In the genomic region with DNA sequence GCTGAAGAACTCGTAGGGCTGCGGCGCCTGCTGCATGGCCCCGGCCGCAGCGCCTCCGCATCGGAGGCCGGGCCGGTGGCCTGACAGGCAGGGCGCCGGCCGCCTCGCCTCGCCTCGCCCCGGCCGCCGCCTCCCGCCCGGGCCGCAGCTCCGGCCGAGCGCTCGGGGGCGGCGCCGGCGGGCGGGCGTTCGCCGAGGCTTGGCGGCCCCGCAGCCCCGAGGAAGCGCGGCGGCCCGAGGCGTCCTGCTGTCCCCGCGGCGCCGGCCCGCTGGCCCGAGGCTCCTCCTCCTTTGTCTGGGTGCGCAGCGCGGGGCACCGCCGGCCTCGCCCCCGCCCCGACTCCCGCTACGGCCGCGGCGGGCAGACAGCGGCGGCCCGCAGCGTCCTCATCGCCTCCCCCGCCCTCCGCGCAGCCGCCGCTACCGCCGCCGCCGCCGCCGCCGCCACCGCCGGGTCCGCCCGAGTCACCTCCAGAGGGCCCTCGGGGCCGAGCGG, we compare ENCODE assay signal across 8 mouse cellular contexts. TPM values are rescaled to one million over a fixed set of nuclear protein-coding genes. Genes with fewer than 3 reads are reported as not detected.
A peak's percentile ranks its signal among the peaks of the same experiment; 100 is the strongest.
DNase-seq lines count a peak whose midpoint lies in the region; ATAC-seq and TF ChIP-seq lines count a peak whose summit lies in the region.

A gene (minus strand): TSS at position 287 of the 496 bp plus-strand sequence.

- H3K36me3 ChIP-seq in ES-E14 (ENCODE audit: control insufficient read depth, insufficient read depth, low read length, poor library complexity, severe bottlenecking): no peaks in the 10 kb centered on the region
- H3K36me3 ChIP-seq in forebrain, embryonic 15.5 days: no peaks in the 10 kb centered on the region
- H3K36me3 ChIP-seq in liver, embryonic 16.5 days (ENCODE audit: control insufficient read depth, insufficient read depth): no peaks in the 10 kb centered on the region
- no peaks in the 10 kb centered on the region for H3K36me3 ChIP-seq in neural tube, embryonic 11.5 days (ENCODE audit: control insufficient read depth, insufficient read depth, low read length)

- H3K27ac ChIP-seq in ES-E14 (ENCODE audit: insufficient read depth, low read depth, low read length, poor library complexity, severe bottlenecking): 0 out of 2 replicates have a peak within 1 kb of the TSS, but pooled peaks have one; percentile 7
- peak within 1 kb of the TSS; percentile 89 for H3K27ac ChIP-seq in brown adipose tissue, adult 24 weeks (replicated peaks; ENCODE audit: low read depth, low read length)
- H3K27ac ChIP-seq in forebrain, embryonic 15.5 days (replicated peaks): peak within 1 kb of the TSS; percentile 95
- peak within 1 kb of the TSS; percentile 97 for H3K27ac ChIP-seq in liver, embryonic 16.5 days (ENCODE audit: low read length)
- H3K27ac ChIP-seq in neural tube, embryonic 11.5 days (ENCODE audit: low read depth, low read length): peak within 1 kb of the TSS; percentile 97

- 1% methylated on average over 43 of the region's 85 CpGs for WGBS in forebrain, embryonic 15.5 days
- WGBS in liver, embryonic 16.5 days (ENCODE audit: insufficient replicate concordance): 0% methylated on average over 50 of the region's 85 CpGs
- WGBS in neural tube, embryonic 11.5 days: under 1% methylated on average over 63 of the region's 85 CpGs

- peak within 1 kb of the TSS; percentile 82 for H3K9ac ChIP-seq in ES-E14 (ENCODE audit: insufficient read depth, low read depth, low read length, poor library complexity, severe bottlenecking)
- peak within 1 kb of the TSS; percentile 94 for H3K9ac ChIP-seq in forebrain, embryonic 15.5 days (replicated peaks)
- peak within 1 kb of the TSS; percentile 98 for H3K9ac ChIP-seq in liver, embryonic 16.5 days (ENCODE audit: low read depth, low read length)
- H3K9ac ChIP-seq in neural tube, embryonic 11.5 days (ENCODE audit: low read length): peak within 1 kb of the TSS; percentile 97

- peak within 1 kb of the TSS; percentile 98 for H3K4me3 ChIP-seq in ES-E14 (ENCODE audit: insufficient read depth in 1 of 2, low read depth in 1 of 2, low read length in 2 of 2, poor library complexity in 1 of 2, severe bottlenecking in 1 of 2)
- peak within 1 kb of the TSS; percentile 99 for H3K4me3 ChIP-seq in brown adipose tissue, adult 24 weeks (ENCODE audit: insufficient read depth, low read depth, low read length)
- peak within 1 kb of the TSS; percentile 100 for H3K4me3 ChIP-seq in forebrain, embryonic 15.5 days
- H3K4me3 ChIP-seq in liver, embryonic 16.5 days (ENCODE audit: low read depth, low read length): peak within 1 kb of the TSS; percentile 98
- H3K4me3 ChIP-seq in neural tube, embryonic 11.5 days (ENCODE audit: low read depth, low read length): peak within 1 kb of the TSS; percentile 73

- DNase-seq in ES-E14 (ENCODE audit: low read depth, low spot score): no peak
- peak; percentile 72 to 81 for DNase-seq in heart, postnatal 14 days
- DNase-seq in kidney, postnatal 4 days: peak; percentile 72 to 79
- DNase-seq in neural tube, embryonic 11.5 days (ENCODE audit: low spot score): peak; percentile 74
- DNase-seq in urinary bladder, adult 2 months (ENCODE audit: low spot score): peak; percentile 61

- in situ Hi-C loops in ES-E14 (cut with MboI; ENCODE audit: low sequenced_read_pairs in 2 of 2, unreplicated experiment in 2 of 2): no loop called here

- H3K4me1 ChIP-seq in ES-E14 (ENCODE audit: control insufficient read depth in 2 of 2, insufficient read depth in 2 of 2, low read length in 2 of 2, poor library complexity in 1 of 2): 0 out of 4 replicates have a peak, but pooled peaks cover 0 to 2% of the 10 kb centered on the region in 2 experiments
- peaks cover 5% of the 10 kb centered on the region for H3K4me1 ChIP-seq in brown adipose tissue, adult 24 weeks (ENCODE audit: control insufficient read depth, insufficient read depth, insufficient read length, low read length)
- H3K4me1 ChIP-seq in forebrain, embryonic 15.5 days: peaks cover 25% of the 10 kb centered on the region
- H3K4me1 ChIP-seq in liver, embryonic 16.5 days (ENCODE audit: control insufficient read depth, low read depth, low read length): peaks cover 17% of the 10 kb centered on the region
- peaks cover 4% of the 10 kb centered on the region; the same call in 1 of the 2 replicates for H3K4me1 ChIP-seq in neural tube, embryonic 11.5 days (ENCODE audit: control insufficient read depth, insufficient read depth, low read length)

- ATAC-seq in forebrain, embryonic 15.5 days (replicated peaks): peak; percentile 76
- ATAC-seq in liver, embryonic 16.5 days (ENCODE audit: low read depth): peak; percentile 79
- ATAC-seq in neural tube, embryonic 11.5 days (ENCODE audit: insufficient read depth, low FRiP score, low TSS enrichment): peak; percentile 82

- H3K9me3 ChIP-seq in ES-E14 (ENCODE audit: control insufficient read depth, insufficient read depth, low read depth, low read length): no peaks in the 10 kb centered on the region
- no peaks in the 10 kb centered on the region for H3K9me3 ChIP-seq in forebrain, embryonic 15.5 days
- H3K9me3 ChIP-seq in liver, embryonic 16.5 days (replicated peaks; ENCODE audit: control insufficient read depth, low read length): no peaks in the 10 kb centered on the region
- no peaks in the 10 kb centered on the region for H3K9me3 ChIP-seq in neural tube, embryonic 11.5 days (ENCODE audit: control insufficient read depth, low read length)

- no peaks in the 10 kb centered on the region for H3K27me3 ChIP-seq in forebrain, embryonic 15.5 days
- no peaks in the 10 kb centered on the region for H3K27me3 ChIP-seq in liver, embryonic 16.5 days (ENCODE audit: control insufficient read depth, insufficient read depth, low read depth, low read length)
- no peaks in the 10 kb centered on the region for H3K27me3 ChIP-seq in neural tube, embryonic 11.5 days (ENCODE audit: control insufficient read depth, insufficient read depth, low read length)

- peak within 1 kb of the TSS; percentile 73 for H3K4me2 ChIP-seq in forebrain, embryonic 15.5 days (replicated peaks)
- H3K4me2 ChIP-seq in liver, embryonic 16.5 days (ENCODE audit: low read depth, low read length): peak within 1 kb of the TSS; percentile 81
- peak within 1 kb of the TSS; percentile 67 for H3K4me2 ChIP-seq in neural tube, embryonic 11.5 days (ENCODE audit: low read depth)

- intact Hi-C loops in heart, postnatal 14 days (cut with DNase I): loop anchor here (2.0 to 5.0 kb wide), 2 partner anchors 31 to 309 kb away; a partner anchor contains a TSS

TF ChIP-seq in ES-E14, 5 proteins besides CTCF, POLR2A, EP300 and RAD21:
- no peak for TF ChIP-seq HCFC1 (IDR thresholded peaks at IDR 0.05; ENCODE audit: borderline replicate concordance, insufficient read depth, low read length)
- no peak for TF ChIP-seq ZNF384 (IDR thresholded peaks at IDR 0.05; ENCODE audit: low read depth, low read length)
- TF ChIP-seq ZC3H11A (IDR thresholded peaks at IDR 0.05; ENCODE audit: borderline replicate concordance, low read depth, low read length): no peak
- no peak for TF ChIP-seq CHD2 (IDR thresholded peaks at IDR 0.05; ENCODE audit: low read depth, low read length)
- TF ChIP-seq MAFK (IDR thresholded peaks at IDR 0.05; ENCODE audit: insufficient read depth, low read depth, low read length): no peak

RNA-seq across cellular contexts. Expression of the gene that starts here (rescaled TPM):
- total RNA-seq in ES-E14 (2012; rRNA removed): 3.5 and 6.9 TPM in 2 replicates
- 28.8 and 29.5 TPM in 2 replicates for polyA plus RNA-seq in brown adipose tissue, adult 24 weeks (2012; ENCODE audit: insufficient read depth, insufficient read length, missing spikeins)
- polyA plus RNA-seq in forebrain, embryonic 15.5 days (2015; fragmentation: Nextera tagmentation; extraction: Ambion mirVana): 10.3 and 11.2 TPM in 2 replicates
- 10 to 100 TPM; 30.4 to 35.3 TPM for total RNA-seq in heart, postnatal 14 days (2021)
- 3.3 and 3.7 TPM in 2 replicates for polyA plus RNA-seq in liver, embryonic 16.5 days (2015; fragmentation: Nextera tagmentation; extraction: Ambion mirVana)
- 10.1 and 14.5 TPM in 2 replicates for polyA plus RNA-seq in neural tube, embryonic 11.5 days (2014; fragmentation: Nextera tagmentation; extraction: Ambion mirVana)
- 27.8 and 30.3 TPM in 2 replicates for polyA plus RNA-seq in urinary bladder, adult 2 months (2012; rRNA removed)

Comparison
In these comparisons a context has a peak if more than half of its experiments do, and no peak if none do; other contexts are left out.
1. H3K27ac ChIP-seq: peak in every context shown above with its lines; median percentile 97 in liver, embryonic 16.5 days; 97 in neural tube, embryonic 11.5 days; 95 in forebrain, embryonic 15.5 days; 89 in brown adipose tissue, adult 24 weeks; 7 in ES-E14.